Mouse (Mus musculus) layer of hippocampus, adult 9-10 months (tissue): ENCODE measurements around the gene Macrod2.

Experiments used
- DNase-seq: peaks from one replicate; pipeline ENCODE4 v3.0.0; 2022; ENCODE audit warnings: low spot score

The Macrod2 gene

GRCm38 (mm10) chr2:141212291-141212690, 817.2 kb downstream of the Macrod2 start:
- no peak for DNase-seq

GRCm38 (mm10) chr2:141217490-141217889, 822.4 kb downstream of the Macrod2 start:
- DNase-seq = peak; percentile 32

DNA sequence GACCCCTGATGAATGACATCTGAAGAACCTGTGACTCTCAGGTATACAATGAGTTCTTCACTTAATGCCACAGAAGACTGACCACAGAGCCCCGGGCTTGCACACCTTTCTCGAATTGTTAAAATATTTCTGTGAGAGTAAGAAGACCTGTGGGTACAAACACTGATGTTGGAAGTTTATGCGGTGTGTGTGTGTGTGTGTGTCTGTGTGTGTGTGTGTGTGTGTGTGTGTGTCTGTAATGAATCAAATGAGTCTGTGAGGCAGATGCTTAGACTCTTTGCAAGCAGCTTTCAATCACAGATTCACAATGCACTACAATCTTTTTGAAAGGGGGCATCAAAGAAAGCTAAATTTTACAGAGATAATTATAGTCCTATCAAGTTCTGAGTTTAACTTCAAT, 822.8 kb downstream of the Macrod2 start:
- no peak for DNase-seq

DNA sequence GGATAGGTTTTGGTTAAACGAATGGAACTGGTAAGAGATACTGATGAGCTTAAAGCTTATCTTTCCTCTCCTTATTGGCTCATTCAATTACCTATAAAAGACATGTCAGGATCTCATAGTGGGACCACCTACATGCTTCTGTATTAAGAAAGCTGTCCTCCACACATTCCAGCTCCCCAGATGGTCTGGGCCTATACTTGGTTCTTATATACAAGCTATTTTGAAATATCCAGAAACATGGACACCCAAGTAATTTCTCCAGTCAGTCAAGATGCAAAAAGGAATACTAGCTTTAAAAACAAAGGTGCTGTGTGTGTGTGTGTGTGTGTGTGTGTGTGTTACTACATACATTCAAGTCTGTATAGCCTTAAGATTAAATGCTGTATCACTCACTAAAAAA, 833.7 kb downstream of the Macrod2 start:
- DNase-seq = no peak

DNA sequence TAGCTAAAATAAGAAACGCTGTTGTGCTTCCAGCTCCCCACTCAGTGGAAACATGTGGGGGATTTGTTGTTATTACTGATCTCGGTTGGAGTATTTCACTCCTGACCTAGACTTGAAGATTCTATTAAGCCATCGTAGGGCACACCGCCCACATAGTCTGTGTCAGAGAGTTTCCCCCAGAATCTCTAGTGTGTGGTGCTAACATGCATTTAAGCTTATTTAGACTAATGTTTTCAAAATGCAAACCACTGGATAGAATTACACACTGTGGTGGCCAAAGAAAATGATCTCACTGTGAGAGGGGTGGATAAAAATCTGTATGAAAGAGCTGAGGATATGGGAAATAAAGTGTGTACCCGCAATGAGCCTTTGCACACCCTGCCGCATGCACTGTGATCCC, 834.7 kb downstream of the Macrod2 start:
- DNase-seq = no peak

- DNase-seq = no peak
These were observed 836.0 kb downstream of the Macrod2 start for GRCm38 (mm10) chr2:141231011-141231668.

DNA sequence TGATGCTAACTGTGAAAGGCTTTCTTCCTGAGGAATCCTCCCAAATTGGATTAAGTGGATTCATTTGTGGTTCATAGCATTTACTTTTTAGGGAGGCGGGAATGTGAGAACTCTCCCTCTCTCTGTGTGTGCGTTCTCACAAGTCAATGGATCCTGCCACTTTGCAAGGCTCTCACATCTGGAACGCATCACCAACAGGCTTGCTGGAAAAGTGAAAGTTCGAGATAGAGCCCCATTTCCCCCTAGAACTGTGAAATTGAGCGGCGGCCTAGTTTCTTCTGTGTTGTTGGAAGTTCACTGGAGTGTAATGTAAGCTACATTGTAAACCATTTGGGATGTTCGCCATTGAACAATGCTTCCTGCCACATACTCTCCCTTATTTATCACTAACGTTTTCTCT, 839.2 kb downstream of the Macrod2 start:
- no peak for DNase-seq

- DNase-seq = no peak
These were observed 839.8 kb downstream of the Macrod2 start for GRCm38 (mm10) chr2:141234724-141235453.

DNA sequence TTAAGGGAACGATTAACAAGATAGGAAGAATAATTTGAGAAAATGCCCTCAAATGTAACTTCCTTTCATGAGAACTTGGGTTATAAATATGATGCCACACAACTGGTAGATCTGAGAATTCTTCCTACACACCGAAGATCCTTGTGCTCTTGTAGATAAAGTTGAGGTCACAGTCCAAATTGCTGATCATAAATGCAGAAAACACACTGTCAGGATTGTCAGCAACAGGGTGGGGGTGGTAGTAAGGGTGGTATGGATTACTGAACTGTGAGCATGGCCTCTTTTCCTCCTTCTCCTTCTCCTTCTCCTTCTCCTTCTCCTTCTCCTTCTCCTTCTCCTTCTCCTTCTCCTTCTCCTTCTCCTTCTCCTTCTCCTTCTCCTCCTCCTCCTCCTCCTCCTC, 852.6 kb downstream of the Macrod2 start:
- DNase-seq = no peak

GRCm38 (mm10) chr2:141264582-141264981, 869.5 kb downstream of the Macrod2 start:
- DNase-seq = no peak

GRCm38 (mm10) chr2:141266591-141266990, 871.5 kb downstream of the Macrod2 start:
- no peak for DNase-seq

DNA sequence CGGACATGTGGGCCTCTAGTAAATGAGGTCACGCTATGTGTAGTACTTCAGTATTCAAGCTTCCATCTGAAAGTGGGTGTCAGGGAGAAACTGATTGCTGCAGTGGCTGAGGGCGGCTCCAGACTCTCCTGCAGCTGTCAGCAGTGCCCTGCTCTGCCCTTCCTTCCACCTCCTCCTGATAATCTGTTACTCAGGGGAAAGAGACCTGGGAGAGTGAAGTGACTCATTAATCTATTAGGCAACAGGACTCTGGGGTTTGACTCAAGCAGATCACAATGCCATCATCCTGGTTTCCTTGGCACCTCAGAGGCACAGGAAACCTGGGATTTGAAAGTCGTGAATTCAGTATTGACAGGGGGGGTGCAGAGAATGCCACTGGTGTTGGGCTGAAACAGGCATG, 876.4 kb downstream of the Macrod2 start:
- no peak for DNase-seq

GRCm38 (mm10) chr2:141272966-141273365, 877.9 kb downstream of the Macrod2 start:
- DNase-seq = no peak

GRCm38 (mm10) chr2:141274262-141274661, 879.2 kb downstream of the Macrod2 start:
- DNase-seq = no peak

DNA sequence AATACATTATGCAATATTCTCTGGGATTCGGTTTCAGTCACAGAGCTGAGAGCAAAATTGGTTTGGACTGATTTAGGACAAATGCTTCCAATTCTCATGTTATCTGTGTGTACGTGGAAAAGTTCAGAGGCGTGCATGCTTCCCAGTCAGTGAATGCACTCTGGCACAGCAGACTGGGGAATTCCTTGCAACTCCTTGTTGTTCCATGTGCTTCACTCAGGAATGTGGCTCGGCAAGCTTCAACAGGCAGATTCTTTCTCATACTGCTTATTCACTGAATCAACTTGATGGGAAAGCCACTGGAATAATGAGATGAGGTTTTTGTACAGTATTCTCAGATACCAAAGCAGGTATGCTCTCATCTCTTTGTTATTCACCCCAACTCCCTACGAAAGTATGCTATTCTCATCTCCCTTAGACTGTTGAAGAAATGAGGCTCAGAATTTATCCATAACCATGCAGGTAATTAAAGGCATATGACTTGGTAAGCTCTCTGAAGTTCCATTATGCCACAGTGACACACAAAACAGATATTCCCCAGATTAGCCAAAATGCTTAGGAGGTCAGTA, 884.1 kb downstream of the Macrod2 start:
- no peak for DNase-seq

DNA sequence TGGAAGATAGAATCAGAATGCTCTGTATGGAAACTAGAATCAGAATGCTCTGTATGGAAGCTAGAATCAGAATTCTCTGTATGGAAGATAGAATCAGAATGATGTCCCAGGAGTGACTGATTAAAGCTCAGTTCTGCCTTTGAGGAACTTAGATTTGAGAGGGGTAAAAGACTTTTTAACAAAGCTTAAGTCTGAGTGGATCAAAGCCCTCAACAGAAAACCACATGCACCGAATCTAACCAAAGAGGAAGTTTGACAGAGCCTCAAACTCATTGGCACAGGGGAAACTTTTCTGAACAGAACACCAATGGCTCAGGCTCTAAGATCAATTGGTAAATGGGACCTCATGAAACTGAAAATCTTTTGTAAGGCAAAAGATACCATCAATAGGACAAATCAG, 885.7 kb downstream of the Macrod2 start:
- no peak for DNase-seq

GRCm38 (mm10) chr2:141286110-141286747, 891.1 kb downstream of the Macrod2 start:
- no peak for DNase-seq

DNA sequence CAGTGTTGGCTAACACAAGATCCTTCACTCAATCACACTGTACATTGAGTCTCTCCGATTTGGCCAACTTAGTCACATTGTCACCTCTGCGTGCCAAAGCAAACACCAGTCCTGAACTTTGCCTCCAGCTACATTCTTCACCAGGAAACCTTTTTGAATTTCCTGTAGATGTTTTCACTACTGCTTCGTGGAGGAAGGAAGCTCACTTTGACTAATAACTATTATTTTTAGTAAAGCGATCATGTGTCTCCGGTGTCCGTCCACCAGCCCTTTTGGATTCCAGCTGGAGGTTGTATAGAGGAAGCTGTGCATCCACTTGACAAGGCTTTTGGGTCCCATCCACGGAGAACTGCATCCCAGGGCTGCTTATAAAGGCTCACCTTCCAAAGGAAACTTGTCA, 893.4 kb downstream of the Macrod2 start:
- no peak for DNase-seq

- no peak for DNase-seq
These were observed 894.1 kb downstream of the Macrod2 start for GRCm38 (mm10) chr2:141289059-141289713.

DNA sequence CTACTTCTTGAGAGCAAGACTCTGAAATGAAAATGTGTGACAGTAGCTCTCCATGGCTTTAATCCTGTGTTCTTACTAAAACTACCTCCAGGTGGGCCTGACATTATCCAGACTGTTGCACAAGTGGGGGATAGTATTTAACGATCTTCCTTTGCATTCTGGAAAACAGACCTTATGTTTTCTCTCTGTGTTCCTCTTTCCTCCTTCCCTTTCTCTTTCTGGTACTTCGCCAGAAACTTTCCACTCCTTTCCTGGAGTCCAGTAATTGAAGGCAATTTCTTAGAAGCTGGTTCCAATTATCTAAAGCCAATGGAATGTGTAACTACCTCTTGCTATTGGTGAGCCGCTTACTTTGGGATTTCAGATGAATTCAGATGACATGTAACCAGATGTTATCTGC, 897.7 kb downstream of the Macrod2 start:
- DNase-seq = no peak

- no peak for DNase-seq
These were observed 904.1 kb downstream of the Macrod2 start for GRCm38 (mm10) chr2:141299168-141299567.

DNA sequence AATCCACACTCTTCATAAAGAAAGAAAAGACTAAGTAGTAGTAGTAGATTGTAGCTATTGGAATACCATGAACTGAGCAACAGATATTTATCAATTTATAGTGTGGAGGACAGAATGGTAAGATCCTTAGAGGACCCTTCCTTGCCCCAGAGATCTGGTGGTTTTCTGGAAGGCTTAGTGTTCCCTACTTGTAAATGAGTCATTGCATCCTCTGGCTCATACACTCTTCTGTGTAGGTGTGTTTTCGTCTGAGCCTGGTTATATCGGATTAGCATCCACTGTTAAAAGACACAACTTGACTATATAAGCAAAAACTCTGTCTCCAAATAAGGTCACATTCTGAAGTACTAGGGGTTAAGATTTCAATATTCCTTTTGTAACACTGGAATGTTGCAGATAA, 905.9 kb downstream of the Macrod2 start:
- no peak for DNase-seq
